Comparison of ENCODE assay signal across 9 mouse cellular contexts in the genomic region with DNA sequence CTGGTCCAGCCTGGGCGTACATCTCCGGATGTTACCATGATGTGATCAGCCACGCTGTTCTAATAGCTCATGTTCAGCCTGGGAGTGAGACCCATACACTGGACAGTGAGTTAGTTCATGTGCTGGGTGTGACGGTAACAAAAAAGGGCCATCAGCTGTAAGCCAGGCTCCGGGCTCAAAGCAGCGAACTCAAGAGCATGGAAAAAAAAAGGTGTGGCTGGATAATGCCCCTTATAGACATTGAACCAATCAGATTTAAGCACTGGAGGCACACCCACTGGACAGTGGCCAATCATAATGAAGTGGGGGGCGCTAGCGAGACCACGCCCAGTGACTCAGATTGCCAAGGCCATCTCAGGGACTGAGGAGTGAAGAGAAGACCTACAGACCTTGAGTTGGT. TPM values are rescaled to one million over a fixed set of nuclear protein-coding genes. Genes with fewer than 3 reads are reported as not detected.
DNase-seq lines count a peak whose midpoint lies in the region; ATAC-seq and TF ChIP-seq lines count a peak whose summit lies in the region.
"Had no signal": no experiment of that assay in that cellular context is flagged by ENCODE, and none has a peak within 500 bp of the region (broad histone marks: within the 10 kb centered on the region; RNA-seq: fewer than 3 reads in every experiment).

Gene 2200002J24Rik (plus strand): TSS at position 338 of the 400 bp plus-strand sequence.

- no peak for ATAC-seq in megakaryocyte, adult 5-6 weeks (ENCODE audit: poor library complexity, severe bottlenecking)
- ATAC-seq in intestine, postnatal 0 days = peak; percentile 94
- no peak for ATAC-seq in forebrain, postnatal 0 days

- H3K36me3 ChIP-seq in megakaryocyte, embryonic 14.5 days (replicated peaks; ENCODE audit: low read length) = no peaks in the 10 kb centered on the region
- no peaks in the 10 kb centered on the region for H3K36me3 ChIP-seq in intestine, postnatal 0 days (ENCODE audit: control insufficient read depth, insufficient read depth)
- H3K36me3 ChIP-seq in forebrain, postnatal 0 days (ENCODE audit: insufficient read depth) = no peaks in the 10 kb centered on the region

- no peak within 1 kb of the TSS for H3K9ac ChIP-seq in intestine, postnatal 0 days (ENCODE audit: low read depth, low read length)
- H3K9ac ChIP-seq in forebrain, postnatal 0 days = no peak within 1 kb of the TSS

- H3K27me3 ChIP-seq in megakaryocyte, embryonic 14.5 days (replicated peaks) = no peaks in the 10 kb centered on the region
- H3K27me3 ChIP-seq in intestine, postnatal 0 days (replicated peaks; ENCODE audit: control insufficient read depth, insufficient read depth, low read length) = no peaks in the 10 kb centered on the region
- no peaks in the 10 kb centered on the region for H3K27me3 ChIP-seq in forebrain, postnatal 0 days (ENCODE audit: insufficient read depth, low read length)

- 34% methylated on average over 9 of the region's 9 CpGs for WGBS in intestine, postnatal 0 days
- WGBS in forebrain, postnatal 0 days = 41% methylated on average over 9 of the region's 9 CpGs

- H3K27ac ChIP-seq in intestine, postnatal 0 days (ENCODE audit: low read depth, low read length) = no peak within 1 kb of the TSS
- H3K27ac ChIP-seq in forebrain, postnatal 0 days (ENCODE audit: low read depth, low read length) = no peak within 1 kb of the TSS

- peak within 1 kb of the TSS; percentile 42 for H3K4me3 ChIP-seq in megakaryocyte, embryonic 14.5 days (replicated peaks)
- no peak within 1 kb of the TSS for H3K4me3 ChIP-seq in intestine, postnatal 0 days (ENCODE audit: low read depth, low read length)
- H3K4me3 ChIP-seq in forebrain, postnatal 0 days (ENCODE audit: low read depth, low read length) = no peak within 1 kb of the TSS

- H3K9me3 ChIP-seq in megakaryocyte, embryonic 14.5 days = no peaks in the 10 kb centered on the region
- no peaks in the 10 kb centered on the region for H3K9me3 ChIP-seq in intestine, postnatal 0 days (ENCODE audit: control insufficient read depth)
- no peaks in the 10 kb centered on the region for H3K9me3 ChIP-seq in forebrain, postnatal 0 days (ENCODE audit: low read length)

- no peak within 1 kb of the TSS for H3K4me2 ChIP-seq in intestine, postnatal 0 days (replicated peaks; ENCODE audit: low read depth)
- H3K4me2 ChIP-seq in forebrain, postnatal 0 days (ENCODE audit: low read depth) = no peak within 1 kb of the TSS

- peaks cover 42% of the 10 kb centered on the region for H3K4me1 ChIP-seq in megakaryocyte, embryonic 14.5 days
- no peaks in the 10 kb centered on the region for H3K4me1 ChIP-seq in intestine, postnatal 0 days (replicated peaks; ENCODE audit: control insufficient read depth, insufficient read depth, low read length)
- H3K4me1 ChIP-seq in forebrain, postnatal 0 days (ENCODE audit: insufficient read depth) = no peaks in the 10 kb centered on the region

- TF ChIP-seq CTCF in intestine, postnatal 0 days (IDR thresholded peaks at IDR 0.05; ENCODE audit: low read depth) = no peak
- TF ChIP-seq CTCF in forebrain, postnatal 0 days (IDR thresholded peaks at IDR 0.05; ENCODE audit: low read depth) = no peak

- peak; percentile 83 for DNase-seq in adrenal gland, postnatal 10 days
- peak; percentile 82 for DNase-seq in testis, postnatal 10 days (ENCODE audit: low spot score)
- DNase-seq in forebrain, postnatal 0 days = no peak
- no peak for DNase-seq in right cerebral cortex, postnatal 36 days (ENCODE audit: low spot score in 2 of 2)
- DNase-seq: cerebellum, postnatal 14 days had no signal

RNA-seq across cellular contexts. Expression of gene 2200002J24Rik, which starts in this region (rescaled TPM):
- not detected in 2 replicates for polyA plus RNA-seq in megakaryocyte, embryonic 14.5 days (2012; ENCODE audit: insufficient read depth, low replicate concordance)
- total RNA-seq in megakaryocyte, adult 5-6 weeks (2015) = not detected in 2 replicates
- not detected in 2 replicates for total RNA-seq in megakaryocyte, adult 5-6 weeks (2017)
- 1 to 10 TPM in 1 of 2 experiments, not detected in 1; 2.6 TPM for total RNA-seq in adrenal gland, postnatal 10 days (2021)
- 4.6 and 6.0 TPM in 2 replicates for polyA plus RNA-seq in intestine, postnatal 0 days (2015; fragmentation: Nextera tagmentation; extraction: Ambion mirVana)
- not detected in 2 replicates for total RNA-seq in forebrain, postnatal 0 days (2014; rRNA removed)
- not detected in 2 replicates for polyA plus RNA-seq in forebrain, postnatal 0 days (2015; fragmentation: Nextera tagmentation; extraction: Ambion mirVana)
- total RNA-seq: heart, postnatal 25 days had no signal

Comparison
In these comparisons a context has a peak if more than half of its experiments do, and no peak if none do; other contexts are left out.
1. DNase-seq: peak in adrenal gland, postnatal 10 days (single experiment) and testis, postnatal 10 days (single experiment); none in forebrain, postnatal 0 days (single experiment) and right cerebral cortex, postnatal 36 days (0 of 2).